Mouse (Mus musculus) CD4-positive naive resting alpha-beta T cell, adult 76 days (primary cell): ENCODE results near the gene Zfand3. TPM values are rescaled to one million over a fixed set of nuclear protein-coding genes. Genes with fewer than 3 reads are reported as not detected.

Experiments
- total RNA-seq: library from RNA; stranded (reverse); gene quantifications from one replicate; pipeline ENCODE4 v1.2.4, GENCODE M21; 2023

Zfand3 gene
- 93.4 TPM for total RNA-seq

DNA sequence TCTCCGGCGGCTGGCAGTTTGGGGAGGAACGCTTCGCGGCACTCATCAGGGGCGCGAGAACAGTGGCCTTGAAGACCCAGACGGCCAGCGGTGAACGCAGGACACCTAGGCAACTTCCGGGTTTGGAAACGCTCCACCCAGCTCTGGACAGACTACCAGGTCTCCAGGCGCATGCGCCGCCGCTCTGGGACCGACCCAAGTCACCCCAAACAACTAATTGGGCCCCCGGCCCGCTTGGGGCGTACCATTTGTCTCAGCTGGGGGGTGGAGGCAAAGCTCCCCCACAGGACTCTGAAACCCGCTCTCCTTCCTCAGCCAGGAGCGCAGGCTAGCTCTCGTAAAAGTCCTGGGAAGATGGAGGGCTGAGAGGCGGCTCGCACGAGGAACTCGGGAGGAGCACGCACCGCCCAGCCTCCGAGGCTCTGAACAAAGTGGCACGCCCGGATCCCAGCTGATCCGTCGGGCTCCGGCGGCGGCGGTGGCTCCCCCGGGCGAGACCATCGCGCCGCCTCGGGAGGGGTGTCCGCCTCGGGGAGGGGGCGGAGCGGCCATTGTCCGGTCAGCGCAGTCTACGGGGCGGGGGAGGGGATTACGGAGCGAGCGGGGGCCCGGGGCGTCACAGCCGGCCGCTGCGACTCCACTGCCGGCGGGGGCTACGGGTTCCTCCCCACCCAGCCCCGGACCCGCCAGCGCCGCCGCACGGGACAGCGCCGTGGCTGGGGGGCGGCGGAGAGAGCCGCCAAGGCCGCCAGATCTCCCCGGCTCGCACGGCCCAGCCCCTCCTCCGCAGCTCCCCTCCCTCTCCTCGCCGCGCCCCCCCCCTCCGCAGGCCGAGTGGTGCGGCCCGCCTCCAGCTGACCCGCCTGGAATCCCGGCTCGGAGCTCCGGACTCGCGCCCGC, at the start of gene Zfand3:
Gene Zfand3 (plus strand): TSS at position 531 of the 900 bp plus-strand sequence.

DNA sequence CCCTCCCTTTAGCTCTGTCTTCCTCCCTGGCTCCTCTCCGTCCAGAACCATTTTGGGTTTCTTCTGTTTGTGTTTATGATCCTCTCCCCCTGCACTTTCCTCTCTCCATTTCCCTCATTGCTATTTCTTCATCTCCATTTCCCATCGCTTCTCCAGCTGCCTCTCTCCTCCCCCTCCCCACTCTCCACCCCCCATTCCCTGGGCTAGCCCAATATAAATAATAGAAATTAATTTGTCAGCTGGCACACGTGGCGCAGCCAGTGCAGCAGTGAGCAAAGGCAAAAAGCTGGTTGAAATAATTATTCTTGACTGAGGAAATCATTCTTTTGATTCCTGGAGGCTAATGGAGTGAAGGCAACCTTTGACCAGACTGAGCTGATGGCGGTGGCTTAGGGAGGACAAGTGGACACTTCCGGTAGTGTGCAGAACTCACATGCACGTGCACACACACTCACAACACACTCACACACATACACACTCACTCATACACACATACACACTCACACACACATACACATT, 34.4 kb upstream of the Zfand3 start, which contains the start of gene Mdga1:
Gene Mdga1 (minus strand): TSS at position 51 of the 519 bp plus-strand sequence.

Other genes starting within 250 kb of the Zfand3 start
- gene Mdga1, start 34.6 kb upstream of the Zfand3 start, total RNA-seq, result not detected